Mouse (Mus musculus): Measurements from ENCODE around the gene Ucn2.

DNA sequence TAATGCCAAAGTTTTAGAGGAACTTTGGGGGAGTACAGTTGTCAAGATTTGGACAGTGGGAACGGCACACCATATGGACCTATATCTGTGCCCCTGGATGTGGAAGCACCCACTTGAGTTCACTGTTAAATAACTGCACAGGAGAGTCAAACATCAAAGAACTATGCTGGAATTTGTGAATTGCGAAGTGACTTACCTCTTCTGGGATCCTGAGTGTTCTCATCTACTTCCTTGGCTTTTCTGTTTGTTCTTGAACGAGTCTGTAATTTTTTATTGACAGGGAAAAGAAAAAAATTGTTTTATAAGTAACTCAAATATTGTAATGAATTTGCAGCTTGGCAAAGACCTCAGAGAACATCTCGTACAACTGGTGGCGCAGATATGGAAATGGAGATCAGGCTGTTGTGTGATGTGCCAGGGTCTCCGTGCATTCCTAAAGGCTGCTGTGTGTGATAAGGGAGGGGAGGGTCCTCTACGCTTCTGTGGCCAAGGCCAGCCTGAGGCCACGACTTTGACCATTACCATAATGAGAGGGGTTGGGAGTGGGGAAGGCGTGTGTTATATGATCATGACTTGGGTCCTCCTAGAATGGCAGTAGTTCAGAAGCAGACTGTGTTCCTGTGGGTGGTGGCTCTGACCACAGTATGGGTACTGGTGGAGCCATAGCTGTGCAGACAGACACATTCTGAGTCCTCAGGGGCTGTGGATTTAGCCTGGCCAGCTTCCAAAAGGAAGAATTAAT lies 7.0 kb downstream of the Ucn2 start:
- TF ChIP-seq CTCF (IDR thresholded peaks at IDR 0.05; ENCODE audit: borderline replicate concordance, insufficient read depth, low read length): no peak
- TF ChIP-seq POLR2A (IDR thresholded peaks at IDR 0.05; ENCODE audit: low read depth, low read length): no peak

Data from embryonic fibroblast, embryonic 13.5 days (primary cell).